Mouse (Mus musculus) lung, postnatal 0 days (tissue): ENCODE data around the gene Rgs2.

Source experiments
- CTCF ChIP-seq: IDR thresholded peaks from 2 replicates; pipeline ENCODE4 v1.5.1; 2016; ENCODE audit warnings: antibody characterized with exemption, mild to moderate bottlenecking
- EP300 ChIP-seq: IDR thresholded peaks from 2 replicates; pipeline ENCODE4 v1.6.1; 2016; ENCODE audit warnings: antibody characterized with exemption, mild to moderate bottlenecking, control low read depth

GRCm38 (mm10) chr1:144053401-144053800, 49.4 kb upstream of the Rgs2 start:
- TF ChIP-seq CTCF (no peak), EP300 (no peak)
